Mouse (Mus musculus) erythroblast, embryonic 14.5 days (primary cell): ENCODE data around the gene Gab2.

Experiments
- GATA1 ChIP-seq: IDR thresholded peaks from 2 replicates; pipeline ENCODE4 v1.6.1; 2012; ENCODE audit warnings: low read length, inconsistent platforms, mixed read lengths
- TAL1 ChIP-seq: IDR thresholded peaks from 3 replicates; pipeline ENCODE4 v1.6.1; 2012; ENCODE audit warnings: low read length, inconsistent platforms, mixed read lengths

DNA sequence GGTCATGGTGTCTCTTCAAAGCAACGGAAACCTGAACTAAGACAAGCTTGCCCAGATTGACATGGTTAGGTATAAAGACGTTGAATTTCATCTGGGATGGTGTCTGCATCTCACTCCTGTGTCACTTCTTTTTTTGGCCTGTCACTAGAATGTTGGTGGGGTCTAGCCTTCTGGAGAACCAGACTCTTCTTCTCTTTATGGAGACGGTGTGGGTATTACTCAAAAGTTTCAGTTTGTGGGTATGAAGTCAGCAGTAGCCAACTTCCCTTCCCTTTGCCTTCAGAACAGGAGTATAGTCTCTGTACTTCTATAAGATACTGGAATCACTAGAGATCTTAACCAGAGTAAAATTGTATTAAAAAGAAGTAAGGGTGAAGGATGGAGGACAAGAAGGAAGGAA is 26.7 kb downstream of the Gab2 start:
- TF ChIP-seq GATA1 = no peak
- TF ChIP-seq TAL1 = no peak
